Mouse (Mus musculus) gastrocnemius, adult 18-20 months (tissue): ENCODE results near the gene Rgs17. TPM values are rescaled to one million over a fixed set of nuclear protein-coding genes. Genes with fewer than 3 reads are reported as not detected.
"Not testable (repeated sequence)": the region's sequence is repeated elsewhere in the genome, so short reads cannot be mapped to it uniquely, and the experiment has no call there.

Experiments
- DNase-seq: peaks from one replicate; pipeline ENCODE4 v3.0.0; 2021; ENCODE audit warnings: low spot score
- long read RNA-seq, 2 experiments: library from polyadenylated mRNA; stranded (forward); transcript quantifications; one replicate each; pipeline ENCODE4 v2.0.0; 2021
- total RNA-seq, 2 experiments: library from RNA; stranded (reverse); gene quantifications; 2 replicates each; pipeline ENCODE4 v1.2.3; 2021

The Rgs17 gene
- under 1 TPM; 0.14 to 0.19 TPM for total RNA-seq
- long read RNA-seq, experiment 1, result 0 reads
- long read RNA-seq, experiment 2, result 0 reads

- DNase-seq, result peak; percentile 1
Observed at GRCm38 (mm10) chr10:5922294-5922828, at the start of gene Rgs17. Rgs17 (minus strand) TSS chr10:5922400.

DNA sequence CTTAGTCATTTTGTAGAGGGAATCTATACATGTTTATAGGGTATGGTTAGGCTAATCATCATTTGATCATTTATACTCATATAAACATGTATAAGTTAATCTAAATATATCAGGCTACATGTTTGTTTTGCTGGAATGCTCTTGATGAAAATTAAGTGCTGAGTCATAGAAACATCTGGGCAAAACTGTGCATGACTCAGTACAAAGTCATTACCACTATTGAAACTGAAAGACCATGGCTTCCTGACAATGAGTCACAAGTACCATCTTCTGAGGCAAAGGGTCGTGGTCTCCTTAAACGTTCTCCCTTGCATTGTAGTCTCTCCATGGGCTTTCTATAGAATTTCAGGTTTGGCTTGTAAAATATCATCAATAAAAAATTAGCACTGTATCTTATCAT, 45.5 kb upstream of the Rgs17 start:
- no peak for DNase-seq

- DNase-seq, result not testable (repeated sequence)
Observed at GRCm38 (mm10) chr10:5953787-5954186, 31.6 kb upstream of the Rgs17 start.

GRCm38 (mm10) chr10:5924261-5924660, 2.1 kb upstream of the Rgs17 start:
- no peak for DNase-seq

DNA sequence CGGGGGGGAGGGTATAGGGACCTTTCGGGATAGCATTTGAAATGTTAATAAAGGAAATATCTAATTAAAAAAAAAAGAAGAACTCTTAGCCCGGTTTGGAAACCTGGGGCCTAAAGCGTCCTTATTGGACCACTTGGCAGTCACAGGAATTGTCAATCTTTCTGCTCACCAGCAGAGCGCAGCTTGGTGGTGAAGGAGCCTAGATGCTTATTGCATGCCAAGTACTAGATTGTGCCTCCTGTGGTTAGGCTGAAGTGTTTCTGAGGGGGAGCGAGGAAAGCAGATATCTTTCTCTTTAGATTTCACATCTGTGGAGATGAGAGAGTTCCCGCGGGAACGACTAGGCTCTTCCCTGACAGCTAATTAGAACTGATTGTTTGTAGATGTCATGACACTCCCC, 896 bp upstream of the Rgs17 start:
- DNase-seq, result no peak

DNA sequence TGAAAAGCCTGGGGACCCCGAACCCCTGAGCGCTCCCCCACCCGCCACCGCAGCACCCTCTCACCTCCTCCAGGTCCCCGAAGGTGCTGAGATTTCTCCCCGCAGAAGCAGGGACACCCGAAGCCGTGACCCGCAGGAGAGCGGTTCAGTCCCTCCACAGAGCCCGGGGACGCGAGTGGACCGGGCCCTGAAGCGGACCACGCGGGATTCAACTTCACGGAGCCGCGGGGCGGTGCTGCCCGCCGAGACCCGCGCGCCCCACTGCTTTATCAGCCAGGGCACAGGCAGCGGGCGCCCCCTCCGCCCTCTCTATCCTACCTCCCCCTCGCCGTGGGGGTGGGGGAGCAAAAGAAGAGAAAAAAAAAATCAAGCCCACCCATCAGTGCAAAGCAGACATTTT, 429 bp downstream of the Rgs17 start:
- DNase-seq, result no peak

DNA sequence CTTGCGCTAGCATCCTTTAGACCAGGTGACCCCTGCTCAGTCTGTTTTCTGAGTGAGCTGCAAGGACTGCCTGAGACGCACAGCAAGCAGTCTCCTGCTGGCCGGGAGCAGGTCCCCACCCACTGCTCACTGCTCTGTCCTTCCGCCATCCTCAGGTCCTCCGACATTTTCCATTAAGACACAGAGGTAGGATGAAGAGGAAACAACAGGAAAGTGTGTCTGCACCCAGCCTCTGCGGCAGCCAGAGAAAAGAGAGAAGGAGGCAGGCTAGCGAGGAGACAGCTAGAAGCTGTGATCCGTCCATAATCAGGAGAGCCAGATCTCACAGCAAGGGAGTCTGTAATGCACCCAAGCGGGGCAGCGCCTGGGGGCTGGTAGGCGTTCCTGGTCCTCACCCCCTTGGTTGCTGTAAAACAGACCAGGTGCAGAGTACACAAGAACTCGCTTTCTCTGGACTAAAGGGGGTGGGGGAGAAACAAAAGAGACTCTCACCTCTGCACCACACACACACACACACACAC, 1.1 kb downstream of the Rgs17 start:
- no peak for DNase-seq

- no peak for DNase-seq
Observed at GRCm38 (mm10) chr10:5904399-5904798, 17.8 kb downstream of the Rgs17 start.

- no peak for DNase-seq
Observed at GRCm38 (mm10) chr10:5901777-5902176, 20.4 kb downstream of the Rgs17 start.

- DNase-seq, result no peak
Observed at GRCm38 (mm10) chr10:5900731-5901130, 21.5 kb downstream of the Rgs17 start.

GRCm38 (mm10) chr10:5877106-5877505, 45.1 kb downstream of the Rgs17 start:
- no peak for DNase-seq

GRCm38 (mm10) chr10:5871081-5871480, 51.1 kb downstream of the Rgs17 start:
- no peak for DNase-seq

GRCm38 (mm10) chr10:5867981-5868552, 54.1 kb downstream of the Rgs17 start:
- DNase-seq, result no peak

- DNase-seq, result no peak
Observed at GRCm38 (mm10) chr10:5865996-5866395, 56.2 kb downstream of the Rgs17 start.

DNA sequence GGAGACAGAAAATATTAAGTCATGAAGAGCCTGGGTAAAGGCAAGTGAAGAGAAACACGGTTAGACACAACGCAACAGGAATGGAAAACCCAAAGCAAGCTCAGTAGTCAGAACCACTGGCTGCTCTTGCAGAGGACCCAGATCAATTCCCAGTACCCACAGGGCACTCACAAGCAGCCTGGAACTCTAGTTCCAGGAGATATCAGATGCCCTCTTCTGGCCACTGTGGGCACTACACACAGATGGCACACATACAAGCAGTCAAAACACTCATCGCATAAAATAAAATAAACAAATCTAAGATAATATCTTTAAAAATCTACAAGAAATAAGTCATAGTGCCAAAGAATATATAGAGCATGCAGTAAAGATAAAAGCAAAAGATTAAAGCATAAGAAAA, 59.5 kb downstream of the Rgs17 start:
- DNase-seq, result no peak

GRCm38 (mm10) chr10:5860849-5861248, 61.4 kb downstream of the Rgs17 start:
- DNase-seq, result no peak

GRCm38 (mm10) chr10:5859729-5860128, 62.5 kb downstream of the Rgs17 start:
- DNase-seq, result no peak

- no peak for DNase-seq
Observed at GRCm38 (mm10) chr10:5857996-5858549, 64.1 kb downstream of the Rgs17 start.

DNA sequence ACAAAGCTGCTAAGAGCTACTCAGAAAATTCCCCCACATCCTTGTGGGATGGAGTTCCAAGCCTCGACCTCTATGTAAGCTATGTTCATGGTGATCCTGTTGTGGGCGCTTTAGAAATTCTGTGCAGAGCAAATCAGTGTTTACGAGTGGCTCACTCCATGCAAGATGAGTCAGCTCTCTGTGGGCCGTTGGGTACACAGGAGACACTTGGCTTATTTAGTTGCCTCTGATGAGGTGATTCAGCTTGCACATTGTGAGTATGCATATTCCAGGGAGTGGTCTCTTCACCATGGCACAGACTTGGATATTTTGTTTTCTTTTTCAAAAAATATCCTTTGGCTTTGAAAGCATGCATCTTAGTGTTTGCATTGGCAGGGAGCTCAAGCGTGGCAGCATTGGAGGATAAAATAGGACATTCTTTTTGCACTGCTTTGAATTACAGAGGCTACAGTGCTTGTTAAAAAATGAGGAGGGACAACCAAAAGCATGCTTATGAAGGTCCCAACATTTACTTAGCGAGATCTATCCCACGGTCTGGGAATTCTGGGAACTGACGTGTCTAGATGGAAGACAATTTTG, 68.8 kb downstream of the Rgs17 start:
- no peak for DNase-seq

DNA sequence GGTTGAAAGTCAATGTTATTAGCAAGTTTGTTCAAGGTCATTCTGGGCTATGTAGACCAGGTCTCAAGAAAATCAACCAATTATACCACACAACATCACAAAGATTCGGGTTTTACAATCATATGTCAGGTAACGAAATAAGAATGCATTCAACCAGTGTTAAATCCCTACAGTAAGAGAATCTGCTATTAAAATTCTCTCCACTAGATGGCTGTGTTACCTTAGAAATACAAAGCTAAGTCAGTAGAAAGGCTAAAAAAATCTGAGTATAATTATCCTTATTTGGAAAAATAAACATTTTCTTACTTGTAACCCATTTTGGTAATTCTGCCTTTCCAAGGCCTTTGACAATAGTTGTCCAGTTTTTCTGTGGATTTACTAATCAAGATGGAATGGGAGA, 75.3 kb downstream of the Rgs17 start:
- no peak for DNase-seq

- DNase-seq, result peak; percentile 14
Observed at GRCm38 (mm10) chr10:5841369-5841768, 80.8 kb downstream of the Rgs17 start.

DNA sequence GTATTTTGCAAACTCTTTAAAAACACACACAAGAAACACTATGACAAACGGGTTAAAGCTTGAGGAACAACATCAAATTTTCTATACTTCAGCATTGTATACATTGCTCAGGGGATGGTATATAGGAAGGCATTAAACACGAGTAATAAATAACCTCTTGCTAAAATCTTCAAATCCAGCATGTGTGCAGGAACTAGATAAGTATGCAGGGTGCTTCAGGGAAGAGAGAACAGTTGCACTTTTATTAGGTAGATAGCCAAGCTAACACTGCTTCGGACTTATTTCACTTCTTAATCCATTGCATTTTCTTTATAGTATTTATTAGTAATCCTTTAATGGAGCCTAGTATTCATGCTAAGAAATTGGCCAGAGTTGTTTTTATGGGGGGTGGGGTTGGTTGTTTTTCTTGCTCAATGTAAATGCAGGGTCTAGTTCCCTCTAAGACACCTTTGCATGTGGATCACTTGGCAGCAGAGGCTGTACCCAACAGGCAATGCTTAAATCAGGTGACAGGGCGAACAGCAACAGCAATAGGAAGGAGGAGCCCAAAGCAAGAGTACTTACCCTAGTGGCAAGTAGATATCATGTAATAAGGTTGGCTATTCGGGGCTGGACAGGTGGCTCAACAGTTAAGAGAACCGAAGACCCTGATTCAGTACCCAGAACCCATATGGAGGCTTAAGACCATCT, 95.7 kb downstream of the Rgs17 start:
- DNase-seq, result no peak
